ENCODE assay signal across 20 mouse cellular contexts in the genomic region with DNA sequence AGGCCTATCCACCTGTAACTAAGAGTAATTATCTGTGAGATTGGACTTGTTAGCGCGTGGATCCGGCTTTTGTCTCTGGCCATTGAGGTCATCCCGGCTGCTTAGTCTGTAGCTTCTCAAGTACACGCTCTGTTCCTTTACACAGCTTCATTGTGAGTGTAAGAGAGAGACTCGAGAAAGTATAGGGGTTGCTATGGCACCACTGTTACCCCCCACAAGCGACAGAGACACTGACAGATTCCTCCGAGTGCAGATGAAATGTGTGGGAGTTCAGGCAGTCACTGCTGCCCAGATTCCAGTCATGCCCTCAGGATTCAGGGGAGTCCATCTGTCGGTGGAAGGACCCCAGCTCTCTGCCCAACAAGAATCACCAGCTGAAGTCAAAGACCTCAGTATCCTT. TPM values are rescaled to one million over a fixed set of nuclear protein-coding genes. Genes with fewer than 3 reads are reported as not detected.
DNase-seq lines count a peak whose midpoint lies in the region; ATAC-seq and TF ChIP-seq lines count a peak whose summit lies in the region.
"Had no signal": no experiment of that assay in that cellular context is flagged by ENCODE, and none has a peak within 500 bp of the region (broad histone marks: within the 10 kb centered on the region; RNA-seq: fewer than 3 reads in every experiment).

No protein-coding gene starts in this region.

- H3K4me3 ChIP-seq in heart, embryonic 11.5 days (ENCODE audit: low read depth, low read length), result no peak overlapping the region
- H3K4me3 ChIP-seq in layer of hippocampus, adult 2 months, result no peak overlapping the region
- H3K4me3 ChIP-seq: embryonic facial prominence, embryonic 13.5 days; forebrain, embryonic 12.5 days; gastrocnemius, adult 2 months; hindbrain, embryonic 12.5 days had no signal

- H3K9me3 ChIP-seq in heart, embryonic 11.5 days (replicated peaks; ENCODE audit: control insufficient read depth, low read length), result no peaks in the 10 kb centered on the region
- H3K9me3 ChIP-seq: embryonic facial prominence, embryonic 13.5 days; forebrain, embryonic 12.5 days; hindbrain, embryonic 12.5 days had no signal

- no peaks in the 10 kb centered on the region for H3K36me3 ChIP-seq in heart, embryonic 11.5 days (ENCODE audit: control insufficient read depth, insufficient read depth, low read length)
- H3K36me3 ChIP-seq: embryonic facial prominence, embryonic 13.5 days; forebrain, embryonic 12.5 days; hindbrain, embryonic 12.5 days had no signal

- no peak overlapping the region for H3K27ac ChIP-seq in heart, embryonic 11.5 days (ENCODE audit: low read depth, low read length)
- peak overlapping the region; percentile 54; the same call in 1 of the 2 replicates for H3K27ac ChIP-seq in layer of hippocampus, adult 2 months
- H3K27ac ChIP-seq: embryonic facial prominence, embryonic 13.5 days; forebrain, embryonic 12.5 days; gastrocnemius, adult 2 months; hindbrain, embryonic 12.5 days had no signal

- H3K4me1 ChIP-seq in heart, embryonic 11.5 days (ENCODE audit: control insufficient read depth, insufficient read depth, low read length), result peaks cover 8% of the 10 kb centered on the region
- H3K4me1 ChIP-seq: embryonic facial prominence, embryonic 13.5 days; forebrain, embryonic 12.5 days had no signal

- DNase-seq in heart, adult 11 months, result peak; percentile 78
- peak; percentile 21 to 34 for DNase-seq in layer of hippocampus, adult 2 months (ENCODE audit: low spot score in 2 of 2)
- no peak for DNase-seq in layer of hippocampus, adult 11-12 months (ENCODE audit: low spot score)
- peak; percentile 23 to 57 for DNase-seq in left cerebral cortex, postnatal 25 days (ENCODE audit: low spot score in 2 of 2)
- DNase-seq in left cerebral cortex, adult 8-10 months (ENCODE audit: low spot score in 2 of 2), result no peak
- DNase-seq in urinary bladder, postnatal 14 days (ENCODE audit: low spot score), result peak; percentile 2
- no peak for DNase-seq in urinary bladder, postnatal 25 days (ENCODE audit: low spot score)
- DNase-seq: adrenal gland, postnatal 10 days; cerebellum, adult 11-12 months; cerebellum, adult 9-10 months; cerebellum, postnatal 36 days; gastrocnemius, adult 2 months; gastrocnemius, postnatal 25 days; heart, postnatal 10 days; heart, postnatal 4 days had no signal

- H3K9ac ChIP-seq in heart, embryonic 11.5 days (ENCODE audit: low read depth, low read length), result no peak overlapping the region
- H3K9ac ChIP-seq: embryonic facial prominence, embryonic 13.5 days; forebrain, embryonic 12.5 days; hindbrain, embryonic 12.5 days had no signal

- TF ChIP-seq CTCF in layer of hippocampus, adult 2 months (conservative IDR thresholded peaks at IDR 0.05), result no peak

- H3K4me2 ChIP-seq in heart, embryonic 11.5 days, result no peak overlapping the region
- H3K4me2 ChIP-seq: embryonic facial prominence, embryonic 13.5 days; forebrain, embryonic 12.5 days; hindbrain, embryonic 12.5 days had no signal

- no peak for ATAC-seq in heart, embryonic 11.5 days (replicated peaks; ENCODE audit: insufficient number of reproducible peaks, low FRiP score, low TSS enrichment)
- ATAC-seq: forebrain, embryonic 16.5 days had no signal

- 72% methylated on average over 9 of the region's 9 CpGs for WGBS in heart, embryonic 11.5 days (ENCODE audit: insufficient replicate concordance)

- no peaks in the 10 kb centered on the region for H3K27me3 ChIP-seq in heart, embryonic 11.5 days (ENCODE audit: control insufficient read depth, insufficient read depth, low read length)
- H3K27me3 ChIP-seq: embryonic facial prominence, embryonic 13.5 days; forebrain, embryonic 12.5 days; hindbrain, embryonic 12.5 days had no signal

- intact Hi-C loops in left cerebral cortex, postnatal 25 days (cut with DNase I), result no loop called here

RNA-seq across cellular contexts. Expression of a gene that starts 53.5 kb away (rescaled TPM):
- polyA plus RNA-seq in heart, embryonic 11.5 days (2014; fragmentation: Nextera tagmentation; extraction: Ambion mirVana), result 3.2 and 4.2 TPM in 2 replicates
- 10 to 100 TPM; 30.6 to 33.1 TPM for total RNA-seq in layer of hippocampus, adult 2 months (2021)
- 10 to 100 TPM; 46.4 to 56.3 TPM for total RNA-seq in left cerebral cortex, postnatal 25 days (2021)
- 10 to 100 TPM; 44.2 to 58.0 (median 49.3) TPM for total RNA-seq in left cerebral cortex, adult 8-10 months (2022)

Comparison
In these comparisons a context has a peak if more than half of its experiments do, and no peak if none do; other contexts are left out.
1. DNase-seq: peak in heart, adult 11 months (single experiment), layer of hippocampus, adult 2 months (2 of 2), left cerebral cortex, postnatal 25 days (2 of 2) and urinary bladder, postnatal 14 days (single experiment); none in layer of hippocampus, adult 11-12 months (single experiment), left cerebral cortex, adult 8-10 months (0 of 2) and urinary bladder, postnatal 25 days (single experiment).